Mouse (Mus musculus) kidney, adult 9 months (tissue): ENCODE results near the gene Aldh1l2.

Experiments used
- DNase-seq: peaks from one replicate; pipeline ENCODE4 v3.0.0; 2022

The Aldh1l2 gene

GRCm38 (mm10) chr10:83448582-83448981 is 85.4 kb downstream of the Aldh1l2 start:
- DNase-seq = no peak
